Mouse (Mus musculus) forelimb bud, embryonic 11.5 days (tissue): ENCODE data around the gene Exosc5.

Source experiments
- DNase-seq: peaks from one replicate; pipeline ENCODE4 v3.0.0-alpha.2; 2012; ENCODE audit warnings: low read depth, low spot score

Exosc5 gene

GRCm38 (mm10) chr7:25677013-25677412 is 18.0 kb downstream of the Exosc5 start:
- DNase-seq: no peak

GRCm38 (mm10) chr7:25679971-25680370 is 21.0 kb downstream of the Exosc5 start:
- DNase-seq: no peak

DNA sequence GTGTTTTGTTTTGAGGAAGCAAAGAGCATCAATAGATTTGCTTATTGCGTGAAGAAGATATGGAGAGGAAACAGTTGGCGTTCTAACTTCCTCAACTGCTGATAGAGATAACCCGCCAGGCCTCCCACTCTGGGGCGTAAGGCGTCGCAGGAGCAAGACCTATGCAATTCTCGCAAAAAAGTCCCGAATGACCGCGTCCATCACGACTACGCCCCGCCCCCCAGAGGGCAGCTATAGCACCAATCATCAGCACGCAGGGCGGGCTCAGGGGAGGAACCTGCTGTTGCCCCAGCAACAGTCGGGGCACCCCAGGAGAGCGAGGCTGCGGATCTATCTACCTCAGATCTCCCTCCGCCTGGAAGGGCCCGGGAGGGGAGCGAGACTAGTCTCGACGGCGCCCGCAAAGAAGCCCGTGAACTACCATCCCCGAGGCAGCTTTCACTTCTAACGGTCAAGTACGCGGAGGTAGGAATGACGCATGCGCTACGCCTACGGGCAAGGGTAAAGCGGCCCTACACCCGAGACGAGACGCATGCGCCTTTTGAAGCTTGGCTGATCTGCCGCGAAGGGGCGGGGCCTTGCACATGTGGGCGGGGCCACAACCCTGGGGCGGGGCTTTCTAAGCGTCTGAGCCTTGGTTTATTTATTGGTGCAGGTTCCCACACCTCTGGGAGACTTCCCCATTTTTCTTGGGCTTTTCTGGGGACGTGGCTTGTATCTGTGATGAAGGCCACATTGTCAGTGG is 21.7 kb downstream of the Exosc5 start, which contains the start of gene B9d2:
B9d2 (plus strand) TSS at position 267 of the 745 bp plus-strand sequence.
- DNase-seq: peak; percentile 92

DNA sequence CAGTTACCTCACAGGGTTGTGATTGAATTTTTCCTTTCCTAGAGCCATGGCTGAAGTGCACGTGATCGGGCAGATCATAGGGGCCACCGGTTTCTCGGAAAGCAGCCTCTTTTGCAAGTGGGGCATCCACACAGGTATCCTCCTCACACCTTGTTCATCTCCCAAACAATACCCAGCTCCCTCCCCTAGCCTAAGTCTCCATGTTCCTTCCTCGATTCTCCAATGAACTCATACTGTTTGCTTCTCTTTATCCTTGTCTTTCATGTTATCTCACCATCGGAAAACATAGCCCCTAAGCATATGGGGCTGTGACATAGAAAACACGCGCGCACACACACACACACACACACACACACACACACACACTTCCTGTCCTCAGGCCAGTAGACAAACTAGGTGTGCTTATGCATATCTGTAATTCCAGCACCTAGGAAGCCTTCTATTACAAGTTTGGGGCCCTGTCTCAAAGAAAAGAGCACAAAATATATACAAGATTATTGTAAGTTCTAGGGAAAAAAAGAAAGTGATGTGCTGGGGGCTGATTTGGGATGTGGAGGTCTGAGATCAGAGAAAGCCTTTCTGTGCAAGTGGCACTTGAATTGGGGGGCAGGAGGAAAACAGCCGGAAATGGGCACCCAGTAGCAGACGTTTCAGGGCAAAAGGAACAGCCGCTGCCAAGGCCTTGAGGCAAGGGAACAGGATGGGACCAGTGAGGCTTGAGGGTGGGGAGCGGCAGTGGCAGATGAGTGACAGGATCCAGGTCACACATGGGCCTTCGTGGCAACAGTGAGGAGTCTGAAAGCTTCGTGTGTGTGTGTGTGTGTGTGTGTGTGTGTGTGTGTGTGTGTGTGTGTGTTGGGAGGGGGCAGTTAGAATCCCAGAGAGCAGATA is 22.6 kb downstream of the Exosc5 start:
- no peak for DNase-seq

DNA sequence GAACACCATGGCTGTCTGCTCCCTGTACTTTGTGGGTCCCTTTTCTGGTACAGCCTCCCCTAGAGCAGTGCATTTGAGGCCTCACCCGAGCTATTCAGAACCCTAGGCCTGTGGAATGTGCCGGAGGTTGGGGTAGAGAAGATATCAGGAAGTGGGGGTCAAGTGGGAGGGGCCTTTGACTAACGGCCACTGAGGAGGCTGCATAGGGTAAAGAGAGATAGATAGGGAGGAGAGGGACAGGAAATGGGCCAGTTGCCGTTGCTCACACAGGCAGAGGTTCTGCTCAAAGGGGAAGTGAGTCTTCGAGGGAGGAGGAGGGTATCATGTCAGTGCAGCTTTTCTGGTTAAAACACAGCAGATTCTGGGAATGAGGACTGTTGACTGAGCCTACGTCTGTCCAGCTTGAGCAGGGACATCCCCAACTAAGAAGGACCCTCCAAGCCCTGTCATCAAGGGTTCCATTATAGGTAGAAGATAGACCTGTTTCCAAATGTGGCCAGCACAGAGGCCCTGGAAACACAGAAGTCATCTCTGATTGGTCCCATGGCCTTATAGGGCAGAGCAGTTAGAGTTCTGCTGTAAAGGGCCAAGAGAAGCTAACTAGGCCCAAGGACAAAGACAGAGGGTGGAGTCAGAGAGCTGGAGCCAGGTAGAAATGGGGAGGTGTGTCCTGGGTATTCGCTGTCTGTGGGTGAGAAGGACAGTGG is 24.7 kb downstream of the Exosc5 start:
- no peak for DNase-seq

- no peak for DNase-seq
Observed at GRCm38 (mm10) chr7:25684659-25685058, 25.7 kb downstream of the Exosc5 start.

DNA sequence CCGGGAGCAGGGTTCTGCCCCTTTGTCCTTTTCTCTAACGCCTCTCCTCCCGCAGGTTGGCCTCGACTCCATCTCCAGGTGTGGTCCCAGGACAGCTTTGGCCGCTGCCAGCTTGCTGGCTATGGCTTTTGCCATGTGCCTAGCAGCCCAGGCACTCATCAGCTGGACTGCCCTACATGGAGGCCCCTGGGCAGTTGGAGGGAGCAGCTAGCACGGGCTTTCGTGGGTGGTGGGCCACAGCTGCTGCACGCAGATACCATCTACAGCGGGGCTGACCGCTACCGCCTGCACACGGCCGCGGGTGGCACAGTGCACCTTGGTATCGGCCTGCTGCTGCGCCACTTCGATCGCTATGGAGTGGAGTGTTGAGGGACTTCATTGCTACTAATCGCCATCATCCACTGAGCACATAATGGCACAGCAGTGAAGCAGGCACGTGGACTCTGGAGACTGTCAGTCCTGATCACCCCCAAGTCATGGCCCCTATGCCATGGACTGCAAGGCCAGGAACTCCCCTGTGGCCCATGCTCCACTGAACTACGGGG is 27.0 kb downstream of the Exosc5 start:
- DNase-seq: no peak

- DNase-seq: peak; percentile 48
Observed at GRCm38 (mm10) chr7:25686680-25687531, 27.9 kb downstream of the Exosc5 start, which contains the start of gene Tgfb1. Tgfb1 (plus strand) TSS chr7:25687002.

- DNase-seq: no peak
Observed at GRCm38 (mm10) chr7:25687811-25688401, 28.9 kb downstream of the Exosc5 start.

DNA sequence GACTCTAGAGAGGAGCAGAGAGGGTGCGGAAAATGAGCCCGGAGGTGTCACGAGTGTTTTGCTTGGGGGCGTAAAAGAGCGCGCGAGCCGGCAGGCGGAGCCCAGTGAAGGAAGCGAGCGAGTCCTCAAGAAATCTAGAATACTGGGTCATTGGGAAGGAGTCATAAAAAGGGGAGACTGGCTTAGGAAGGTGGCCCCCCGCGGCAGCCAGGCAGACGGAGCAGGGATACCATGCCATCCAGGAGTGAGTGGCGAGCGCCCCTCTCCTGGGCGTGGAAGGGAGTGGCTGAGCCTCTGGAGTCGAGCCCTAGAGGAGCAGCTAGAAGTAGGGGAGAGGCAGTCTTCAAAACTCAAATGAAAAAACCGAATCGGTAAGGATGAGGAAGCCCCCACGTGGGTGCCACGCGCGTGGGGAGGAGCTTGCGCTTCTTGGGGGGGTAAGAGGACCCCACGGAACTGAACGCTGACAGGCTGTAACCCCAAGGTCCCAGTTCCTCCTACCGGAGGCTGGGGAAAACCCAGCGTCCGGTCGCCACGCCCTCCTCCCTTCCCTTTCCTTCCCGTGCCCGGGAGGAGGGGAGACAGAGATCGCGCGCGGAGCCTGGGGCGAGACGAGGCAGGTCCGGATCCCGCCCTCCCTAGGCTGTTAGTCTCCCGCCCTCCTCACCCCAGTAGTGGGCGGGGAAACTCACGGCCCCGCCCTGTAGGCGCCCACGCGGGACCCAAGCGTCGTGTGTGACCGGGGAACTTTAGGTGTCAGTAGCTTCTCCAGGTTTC is 30.0 kb downstream of the Exosc5 start:
- no peak for DNase-seq

DNA sequence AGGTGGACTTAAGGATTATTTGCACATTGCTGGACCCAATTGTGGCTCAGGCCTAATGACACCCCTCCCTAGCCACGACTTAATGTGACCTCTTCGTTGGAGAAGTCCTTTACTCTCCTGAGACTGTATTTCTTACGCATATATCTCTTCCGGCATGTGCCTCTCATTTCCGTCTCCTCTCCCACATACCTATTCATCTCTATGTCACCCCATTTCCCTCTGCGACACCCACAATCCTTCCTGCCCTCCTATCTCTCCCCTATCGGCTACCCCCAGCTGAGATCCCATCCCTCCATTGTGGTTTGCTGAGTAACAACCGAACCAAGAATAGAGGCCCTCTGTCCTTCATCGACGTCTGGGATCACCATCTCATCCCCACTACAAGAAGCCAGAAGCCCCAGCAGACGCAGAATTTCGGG is 30.6 kb downstream of the Exosc5 start:
- no peak for DNase-seq

- no peak for DNase-seq
Observed at GRCm38 (mm10) chr7:25690051-25690450, 31.1 kb downstream of the Exosc5 start.

DNA sequence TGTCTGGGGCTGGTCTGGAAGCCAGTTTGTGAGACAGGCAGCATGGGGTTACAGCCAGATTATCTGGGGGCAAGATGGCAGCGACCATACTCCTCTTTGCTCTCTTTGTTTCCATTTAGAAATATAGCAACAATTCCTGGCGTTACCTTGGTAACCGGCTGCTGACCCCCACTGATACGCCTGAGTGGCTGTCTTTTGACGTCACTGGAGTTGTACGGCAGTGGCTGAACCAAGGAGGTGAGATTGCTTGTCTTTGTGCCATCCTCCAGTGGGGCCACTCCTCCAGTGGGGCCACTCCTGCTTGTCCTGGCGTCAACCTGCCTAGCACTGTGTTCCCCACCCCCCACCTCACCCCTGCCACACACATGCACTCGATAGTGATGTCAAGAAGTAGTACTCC is 35.1 kb downstream of the Exosc5 start:
- DNase-seq: no peak

DNA sequence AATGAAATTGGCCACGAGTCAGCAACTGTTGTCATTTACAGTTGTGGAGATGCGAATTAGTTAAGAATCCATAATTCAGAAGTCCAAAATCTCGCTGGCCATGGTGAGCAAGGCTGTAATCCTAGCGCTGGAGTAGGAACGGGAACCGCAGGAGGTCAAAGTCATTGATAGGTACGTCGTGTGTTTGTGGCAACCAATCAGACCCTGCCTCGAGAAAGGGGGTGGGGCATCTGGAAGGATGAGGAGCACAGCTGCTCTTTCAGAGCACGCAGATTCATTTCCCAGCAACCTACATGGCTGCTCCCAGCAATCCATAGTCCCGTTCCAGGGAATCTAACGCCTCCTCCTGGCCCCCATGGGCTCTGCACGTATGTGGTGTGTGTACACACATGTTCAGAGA is 40.9 kb downstream of the Exosc5 start:
- DNase-seq: no peak

- DNase-seq: no peak
Observed at GRCm38 (mm10) chr7:25700732-25701131, 41.8 kb downstream of the Exosc5 start.

DNA sequence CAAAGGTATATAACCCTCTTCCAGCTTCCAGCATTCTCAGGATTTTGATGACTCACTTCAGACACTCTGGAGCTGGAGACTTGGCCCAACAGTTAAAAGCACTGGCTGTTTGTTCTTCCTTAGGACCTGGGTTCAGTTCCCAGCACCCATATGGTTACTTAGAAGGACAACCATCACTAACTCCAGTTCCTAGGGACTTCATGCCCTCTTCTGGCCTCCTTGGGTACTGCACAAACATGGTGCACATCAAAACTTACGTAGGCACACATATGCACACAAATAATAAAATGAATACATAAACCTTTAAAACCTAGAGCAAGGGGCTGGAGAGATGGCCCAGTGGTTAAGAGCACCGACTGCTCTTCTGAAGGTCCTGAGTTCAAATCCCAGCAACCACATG is 43.4 kb downstream of the Exosc5 start:
- no peak for DNase-seq

DNA sequence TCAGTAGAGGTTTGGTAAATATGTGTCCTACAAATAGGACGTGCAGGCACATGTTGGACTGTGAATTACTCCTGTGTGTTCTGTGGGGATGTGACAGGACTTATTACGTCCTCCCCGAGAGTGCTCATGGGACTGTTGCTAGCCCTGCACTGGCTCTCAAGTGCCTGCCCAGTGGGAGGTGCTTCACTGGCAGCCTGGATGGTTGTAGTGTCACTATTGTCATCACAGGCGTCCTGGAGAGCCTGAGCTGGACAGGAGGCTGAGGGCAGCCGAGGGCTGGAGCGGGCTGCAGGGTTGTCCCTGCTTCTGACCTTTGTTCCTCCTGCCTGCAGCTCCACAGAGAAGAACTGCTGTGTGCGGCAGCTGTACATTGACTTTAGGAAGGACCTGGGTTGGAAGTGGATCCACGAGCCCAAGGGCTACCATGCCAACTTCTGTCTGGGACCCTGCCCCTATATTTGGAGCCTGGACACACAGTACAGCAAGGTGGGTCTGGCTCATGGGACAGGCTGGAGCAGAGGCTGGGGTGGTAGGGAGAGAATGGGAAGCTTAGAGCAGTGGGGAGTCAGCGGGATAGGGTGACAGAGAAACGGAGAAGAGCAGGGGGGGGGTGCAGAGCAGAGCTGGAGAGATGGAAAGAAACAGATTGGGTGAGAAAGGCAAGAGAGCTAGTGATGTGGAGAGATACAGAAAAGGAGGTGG is 45.0 kb downstream of the Exosc5 start:
- DNase-seq: no peak

DNA sequence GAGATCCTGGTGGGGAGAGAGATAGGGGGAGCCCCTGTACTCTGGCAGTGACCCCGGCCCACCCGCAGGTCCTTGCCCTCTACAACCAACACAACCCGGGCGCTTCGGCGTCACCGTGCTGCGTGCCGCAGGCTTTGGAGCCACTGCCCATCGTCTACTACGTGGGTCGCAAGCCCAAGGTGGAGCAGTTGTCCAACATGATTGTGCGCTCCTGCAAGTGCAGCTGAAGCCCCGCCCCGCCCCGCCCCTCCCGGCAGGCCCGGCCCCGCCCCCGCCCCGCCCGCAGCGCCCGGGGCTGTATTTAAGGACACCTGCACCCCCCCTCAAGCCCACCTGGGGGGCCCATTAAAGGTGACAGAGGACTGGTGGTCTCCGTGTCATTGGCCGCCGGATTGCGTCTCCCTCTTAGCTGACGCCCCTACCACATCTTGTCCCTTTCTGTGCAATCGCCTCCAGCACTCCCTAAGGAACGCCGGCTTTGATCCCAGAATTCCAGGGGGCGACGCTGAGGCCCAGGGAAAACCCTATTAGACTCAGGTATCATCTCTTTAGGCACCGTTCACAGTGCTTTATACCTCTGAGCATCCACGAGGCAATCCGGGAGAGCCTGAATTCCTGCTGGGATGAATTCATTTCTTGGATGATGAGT is 45.9 kb downstream of the Exosc5 start:
- no peak for DNase-seq
